In the genomic region with DNA sequence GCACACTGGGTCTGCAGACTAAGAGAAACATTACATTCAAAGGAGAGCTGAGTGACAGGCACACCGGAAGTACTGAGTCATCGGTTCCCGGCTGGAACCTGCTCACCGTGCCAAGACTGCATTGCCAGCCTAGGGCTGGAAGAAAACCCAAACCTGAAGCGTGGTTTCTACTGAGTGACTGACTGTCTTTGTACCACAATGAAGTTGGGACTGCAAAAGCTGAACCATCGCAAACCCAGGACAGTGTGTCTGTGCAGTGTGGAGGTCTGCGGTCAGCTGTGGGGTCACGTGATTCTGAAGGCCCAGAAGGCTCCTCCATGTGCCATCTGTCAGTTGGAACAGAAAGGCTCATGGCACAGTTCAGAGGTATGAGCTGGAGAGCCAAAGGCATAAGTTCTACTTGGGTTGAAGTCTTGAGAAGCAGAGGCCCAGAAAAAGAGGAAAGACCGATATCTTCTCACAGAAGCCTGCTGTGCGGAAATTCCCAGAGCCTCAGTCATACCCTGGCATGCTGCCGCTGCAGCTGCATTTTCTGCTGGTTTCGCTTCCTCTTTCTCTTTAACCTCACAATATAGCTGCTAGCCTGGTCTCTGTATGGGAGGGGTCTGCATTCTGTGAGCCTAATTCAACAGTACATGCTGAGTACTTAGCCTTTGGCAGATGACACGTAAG, we compare ENCODE assay signal across 8 mouse cellular contexts. TPM values are rescaled to one million over a fixed set of nuclear protein-coding genes. Genes with fewer than 3 reads are reported as not detected.
DNase-seq lines count a peak whose midpoint lies in the region; ATAC-seq lines count a peak whose summit lies in the region.

No protein-coding gene starts in this region.

- no peaks in the 10 kb centered on the region for H3K36me3 ChIP-seq in kidney, embryonic 14.5 days (ENCODE audit: control insufficient read depth, insufficient read depth, low read length)
- no peaks in the 10 kb centered on the region for H3K36me3 ChIP-seq in stomach, embryonic 15.5 days
- no peaks in the 10 kb centered on the region for H3K36me3 ChIP-seq in hindbrain, embryonic 10.5 days

- no peaks in the 10 kb centered on the region for H3K4me1 ChIP-seq in kidney, embryonic 14.5 days (ENCODE audit: control insufficient read depth, insufficient read depth, low read length)
- peaks cover 8% of the 10 kb centered on the region; the same call in 1 of the 2 replicates for H3K4me1 ChIP-seq in stomach, embryonic 15.5 days
- H3K4me1 ChIP-seq in hindbrain, embryonic 10.5 days (replicated peaks), result no peaks in the 10 kb centered on the region

- no peaks in the 10 kb centered on the region for H3K27me3 ChIP-seq in kidney, embryonic 14.5 days (ENCODE audit: control insufficient read depth, insufficient read depth, low read length)
- no peaks in the 10 kb centered on the region for H3K27me3 ChIP-seq in stomach, embryonic 15.5 days (replicated peaks)
- no peaks in the 10 kb centered on the region for H3K27me3 ChIP-seq in hindbrain, embryonic 10.5 days (ENCODE audit: insufficient read depth, poor library complexity, severe bottlenecking)

- ATAC-seq in kidney, embryonic 14.5 days (ENCODE audit: low FRiP score, low TSS enrichment), result no peak
- ATAC-seq in stomach, embryonic 15.5 days (ENCODE audit: insufficient read depth, low FRiP score, low read depth), result peak; percentile 20; the same call in 1 of the 2 replicates

- no peak overlapping the region for H3K4me3 ChIP-seq in kidney, embryonic 14.5 days (ENCODE audit: low read length)
- H3K4me3 ChIP-seq in stomach, embryonic 15.5 days (replicated peaks), result no peak overlapping the region
- H3K4me3 ChIP-seq in hindbrain, embryonic 10.5 days, result no peak overlapping the region

- peak; percentile 34 for DNase-seq in kidney, postnatal 14 days
- peak; percentile 62 to 68 for DNase-seq in adrenal gland, postnatal 36 days
- DNase-seq in gastrocnemius, postnatal 10 days, result peak; percentile 71
- DNase-seq in layer of hippocampus, adult 8-10 months (ENCODE audit: low spot score in 2 of 2), result peak; percentile 33 to 49
- DNase-seq in lung, postnatal 36 days, result peak; percentile 69
- no peak for DNase-seq in hindbrain, embryonic 10.5 days (ENCODE audit: low spot score)

- no peaks in the 10 kb centered on the region for H3K9me3 ChIP-seq in kidney, embryonic 14.5 days (ENCODE audit: control insufficient read depth, low read length)
- no peaks in the 10 kb centered on the region for H3K9me3 ChIP-seq in stomach, embryonic 15.5 days
- no peaks in the 10 kb centered on the region for H3K9me3 ChIP-seq in hindbrain, embryonic 10.5 days

- WGBS in kidney, embryonic 14.5 days, result 84% methylated on average over 13 of the region's 13 CpGs
- WGBS in stomach, embryonic 15.5 days, result 74% methylated on average over 13 of the region's 13 CpGs
- 88% methylated on average over 13 of the region's 13 CpGs for WGBS in hindbrain, embryonic 10.5 days

- H3K4me2 ChIP-seq in kidney, embryonic 14.5 days (replicated peaks; ENCODE audit: low read depth, low read length), result no peak overlapping the region
- H3K4me2 ChIP-seq in stomach, embryonic 15.5 days, result no peak overlapping the region

- no peak overlapping the region for H3K27ac ChIP-seq in kidney, embryonic 14.5 days (ENCODE audit: low read depth, low read length)
- H3K27ac ChIP-seq in stomach, embryonic 15.5 days, result peak overlapping the region; percentile 64
- H3K27ac ChIP-seq in hindbrain, embryonic 10.5 days, result no peak overlapping the region

- H3K9ac ChIP-seq in kidney, embryonic 14.5 days (ENCODE audit: low read depth, low read length), result no peak overlapping the region
- no peak overlapping the region for H3K9ac ChIP-seq in stomach, embryonic 15.5 days

RNA-seq across cellular contexts. Expression of a gene that starts 45.1 kb away (rescaled TPM):
- 7.1 and 9.5 TPM in 2 replicates for polyA plus RNA-seq in kidney, embryonic 14.5 days (2014; fragmentation: Nextera tagmentation; extraction: Ambion mirVana)
- 1 to 10 TPM; 5.1 to 7.1 TPM for total RNA-seq in adrenal gland, postnatal 36 days (2021)
- 1 to 10 TPM; 7.5 to 9.5 TPM for total RNA-seq in gastrocnemius, postnatal 10 days (2021)
- total RNA-seq in layer of hippocampus, adult 8-10 months (2022), result 10 to 100 TPM; 28.0 to 34.1 (median 31.2) TPM
- polyA plus RNA-seq in stomach, embryonic 15.5 days (2015; fragmentation: Nextera tagmentation; extraction: Ambion mirVana), result 27.6 and 32.3 TPM in 2 replicates
- polyA plus RNA-seq in hindbrain, embryonic 10.5 days (2016; fragmentation: Nextera tagmentation; extraction: Ambion mirVana), result 1.2 and 2.5 TPM in 2 replicates
